Mouse (Mus musculus) forebrain, postnatal 0 days (tissue): Measurements from ENCODE around the gene Scarf2. TPM values are rescaled to one million over a fixed set of nuclear protein-coding genes. Genes with fewer than 3 reads are reported as not detected.

Source experiments
- ATAC-seq: fragments of 200-750 bp; cut with Nextera tagmentation; 2 replicates; pipeline ENCODE4 v1.8.0; 2017; ENCODE audit warnings: mild to moderate bottlenecking, moderate library complexity
- DNase-seq: peaks from one replicate; pipeline ENCODE4 v3.0.0-alpha.2; 2015
- H3K27ac ChIP-seq: fragments of 300-500 bp; sonication (generic); 2 replicates; pipeline ENCODE4 v1.5.1; 2014; ENCODE audit warnings: low read depth, mild to moderate bottlenecking, antibody characterized with exemption, low read length, moderate library complexity, mixed read lengths
- H3K27me3 ChIP-seq: fragments of 300-500 bp; sonication (generic); 2 replicates; pipeline ENCODE4 v1.6.1; 2014; ENCODE audit warnings: mild to moderate bottlenecking, low read length, mixed read lengths; ENCODE audit not compliant: insufficient read depth
- H3K36me3 ChIP-seq: fragments of 300-500 bp; sonication (generic); 2 replicates; pipeline ENCODE4 v1.6.1; 2014; ENCODE audit warnings: mild to moderate bottlenecking, moderate library complexity; ENCODE audit not compliant: insufficient read depth
- H3K4me1 ChIP-seq: fragments of 300-500 bp; sonication (generic); 2 replicates; pipeline ENCODE4 v1.6.1; 2014; ENCODE audit warnings: antibody characterized with exemption; ENCODE audit not compliant: insufficient read depth
- H3K4me2 ChIP-seq: fragments of 300-500 bp; sonication (generic); 2 replicates; pipeline ENCODE4 v1.6.1; 2014; ENCODE audit warnings: low read depth, mild to moderate bottlenecking, moderate library complexity
- H3K4me3 ChIP-seq: fragments of 300-500 bp; sonication (generic); 2 replicates; pipeline ENCODE4 v1.5.1; 2014; ENCODE audit warnings: low read depth, low read length, mixed read lengths
- H3K9ac ChIP-seq: fragments of 300-500 bp; sonication (generic); 2 replicates; pipeline ENCODE4 v1.6.1; 2014; ENCODE audit warnings: mild to moderate bottlenecking
- H3K9me3 ChIP-seq: fragments of 300-500 bp; sonication (generic); 2 replicates; pipeline ENCODE4 v1.6.1; 2016; ENCODE audit warnings: low read length
- CTCF ChIP-seq: sonication (generic); IDR thresholded peaks from 2 replicates; pipeline ENCODE4 v1.5.1; 2016; ENCODE audit warnings: antibody characterized with exemption, control low read depth, low read depth
- WGBS: fragments of 180-500 bp; shearing (Covaris S2); extraction: QIAGEN DNeasy Blood & Tissue Kit; methylation state at CpG from one replicate; pipeline ENCODE4 v1.1.7; 2014; 5-methylcytosine and 5-hydroxymethylcytosine counted together
- polyA plus RNA-seq: library from polyadenylated mRNA; unstranded; fragments of >200 nt; fragmentation: Nextera tagmentation; extraction: Ambion mirVana; gene quantifications from 2 replicates; pipeline ENCODE4 v1.2.1, GENCODE M21; 2015
- total RNA-seq: library from RNA; depleted of rRNA; stranded (reverse); fragments of >200 nt; gene quantifications from 2 replicates; pipeline ENCODE4 v1.2.3, GENCODE M21; 2014

Scarf2 gene
- total and polyA plus RNA-seq, 2 experiments from 2014 or later, result 2.1 to 10.6 TPM

DNA sequence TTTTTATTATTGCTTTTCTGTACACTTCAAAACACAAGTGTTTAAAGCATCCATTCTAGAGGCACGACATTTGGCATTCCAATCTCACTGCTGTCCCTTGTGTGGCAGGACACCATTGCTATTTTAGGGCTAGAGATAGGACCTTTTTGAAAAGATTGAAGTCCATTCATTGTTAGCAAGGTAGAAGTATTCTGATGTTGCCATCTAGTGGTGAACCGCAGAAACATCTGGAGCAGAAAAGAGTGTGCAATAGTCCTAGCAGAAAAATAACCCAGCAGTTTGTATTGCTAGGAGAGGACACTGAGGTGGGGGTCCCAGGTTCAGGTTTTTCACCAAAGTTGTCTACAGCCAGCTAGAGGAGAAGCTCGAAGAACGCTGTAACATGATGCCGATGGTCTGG is 15.0 kb downstream of the Scarf2 start:
- no peak overlapping the region for H3K9ac ChIP-seq
- no peak overlapping the region for H3K4me3 ChIP-seq
- DNase-seq (peak; percentile 64), ATAC-seq (no peak)
- H3K4me1 ChIP-seq, result peaks cover 26% of the 10 kb centered on the region
- no peaks in the 10 kb centered on the region for H3K27me3 ChIP-seq
- 7% methylated on average over 5 of the region's 5 CpGs for WGBS
- peak; percentile 83 for TF ChIP-seq CTCF
- H3K27ac ChIP-seq, result no peak overlapping the region
- no peaks in the 10 kb centered on the region for H3K36me3 ChIP-seq
- H3K4me2 ChIP-seq, result no peak overlapping the region
- H3K9me3 ChIP-seq, result no peaks in the 10 kb centered on the region

DNA sequence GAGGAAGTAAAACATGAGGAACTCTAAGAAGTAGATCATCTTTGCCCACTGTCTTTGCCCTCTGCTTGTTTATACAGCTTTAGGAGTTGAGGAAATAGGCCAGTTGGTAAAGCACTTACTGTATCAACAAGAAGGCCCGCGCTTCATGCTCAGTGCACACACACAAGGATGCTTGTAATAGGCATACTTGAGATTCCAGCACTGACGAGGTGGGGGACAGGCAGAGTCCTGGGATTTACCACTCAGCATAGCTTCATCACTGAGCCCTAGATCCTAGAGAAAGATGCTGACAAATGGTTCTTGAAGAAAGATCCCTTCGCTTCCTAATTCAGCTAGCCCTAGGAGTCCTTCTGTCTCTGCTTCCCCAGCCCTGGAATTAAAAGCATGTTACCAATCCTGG is 16.1 kb downstream of the Scarf2 start:
- DNase-seq (no peak), ATAC-seq (no peak)
- Histone ChIP-seq H3K36me3 (no peaks in the 10 kb centered on the region), H3K9me3 (no peaks in the 10 kb centered on the region), H3K27ac (no peak overlapping the region), H3K4me2 (no peak overlapping the region), H3K4me3 (no peak overlapping the region), H3K4me1 (peaks cover 21% of the 10 kb centered on the region), H3K9ac (no peak overlapping the region), H3K27me3 (no peaks in the 10 kb centered on the region)
- no peak for TF ChIP-seq CTCF
- WGBS, result 63% methylated on average over 4 of the region's 4 CpGs

DNA sequence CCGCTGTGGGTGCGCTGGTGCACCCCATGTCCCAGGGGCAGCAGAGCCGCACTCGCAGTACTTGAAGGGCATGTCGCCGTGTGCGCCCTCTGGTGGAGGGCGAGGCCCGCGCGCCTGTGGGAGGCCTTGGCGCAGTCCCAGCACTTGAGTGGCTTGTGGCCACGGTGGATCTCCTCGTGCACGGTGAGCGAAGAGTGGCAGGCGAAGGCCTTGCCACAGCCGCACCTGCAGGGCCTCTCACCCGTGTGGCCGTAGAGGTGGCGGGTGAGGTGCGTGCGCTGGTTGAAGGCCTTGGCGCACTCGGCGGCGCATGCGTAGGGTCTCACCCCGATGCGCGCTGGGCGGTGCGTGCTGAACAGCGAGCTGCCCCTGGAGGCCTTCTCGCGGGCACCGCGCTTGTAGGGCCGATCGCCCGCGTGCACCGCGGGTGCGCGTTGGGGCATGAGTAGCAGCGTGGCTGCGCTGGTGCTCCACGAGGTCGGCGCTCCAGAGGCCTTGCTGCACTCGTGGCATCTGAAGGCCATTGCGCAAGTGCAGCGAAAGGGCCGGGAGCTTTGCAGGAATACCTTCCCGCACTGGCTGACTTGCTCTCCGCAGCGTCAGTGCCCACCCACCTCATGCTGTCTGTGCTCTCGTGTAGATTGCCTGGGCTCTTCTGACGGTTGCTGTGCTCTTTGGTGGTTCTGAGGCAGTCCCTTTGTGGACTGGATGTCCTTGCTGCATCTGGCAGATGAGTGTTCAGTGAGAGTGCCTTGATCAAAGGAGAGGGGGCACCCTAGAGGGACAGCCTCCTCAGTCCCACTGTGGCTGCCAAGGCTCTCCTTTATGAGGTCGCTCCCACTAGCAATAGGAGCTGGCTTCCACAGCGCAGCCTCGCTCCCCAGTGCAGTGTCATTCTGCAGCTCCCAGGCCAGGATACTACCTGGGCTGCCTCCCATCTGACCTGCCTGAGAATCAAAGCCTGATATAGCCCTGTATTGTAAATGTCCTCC is 18.6 kb downstream of the Scarf2 start:
- peak; percentile 89 for ATAC-seq
- 3% methylated on average over 63 of the region's 63 CpGs for WGBS

GRCm38 (mm10) chr16:17816528-17816927 is 19.4 kb downstream of the Scarf2 start:
- TF ChIP-seq CTCF, result no peak
- Histone ChIP-seq H3K36me3 (no peaks in the 10 kb centered on the region), H3K4me3 (no peak overlapping the region), H3K27ac (no peak overlapping the region), H3K9me3 (no peaks in the 10 kb centered on the region), H3K27me3 (no peaks in the 10 kb centered on the region), H3K4me1 (peaks cover 11% of the 10 kb centered on the region), H3K4me2 (peak overlapping the region; percentile 74; the same call in 1 of the 2 replicates), H3K9ac (no peak overlapping the region)
- no peak for ATAC-seq
- DNase-seq, result no peak
- 78% methylated on average over 8 of the region's 8 CpGs for WGBS

More for the DNA sequence above, 18.6 kb downstream of the Scarf2 start:
- H3K9me3 ChIP-seq, result no peaks in the 10 kb centered on the region
- H3K4me1 ChIP-seq, result peaks cover 11% of the 10 kb centered on the region
- TF ChIP-seq CTCF, result peak; percentile 94
- peak overlapping the region; percentile 44 for H3K4me3 ChIP-seq
- peak overlapping the region; percentile 74 for H3K27ac ChIP-seq
- H3K4me2 ChIP-seq, result peak overlapping the region; percentile 74
- DNase-seq, result peak; percentile 89
- no peaks in the 10 kb centered on the region for H3K27me3 ChIP-seq
- no peaks in the 10 kb centered on the region for H3K36me3 ChIP-seq
- H3K9ac ChIP-seq, result peak overlapping the region; percentile 67

DNA sequence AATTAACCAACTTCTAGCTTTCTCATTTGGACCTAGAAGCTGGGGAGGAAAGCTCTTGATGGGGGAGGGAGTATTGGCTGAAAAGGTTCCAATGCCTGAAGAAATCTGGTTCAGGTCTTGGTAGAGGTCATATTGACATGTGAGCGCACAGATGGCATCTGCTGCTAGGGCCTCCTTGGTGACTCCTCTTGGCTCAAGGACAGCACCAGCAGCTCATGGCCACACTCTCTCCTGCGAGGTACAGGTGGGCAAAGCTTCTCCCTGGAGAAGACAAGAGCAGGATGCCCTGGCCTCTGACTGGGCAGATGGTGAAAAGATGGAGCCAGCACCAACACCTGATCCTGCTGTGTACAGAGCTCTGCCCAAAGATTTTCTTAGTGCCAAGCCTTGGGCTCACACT is 29.4 kb downstream of the Scarf2 start:
- DNase-seq (no peak), ATAC-seq (no peak)
- no peaks in the 10 kb centered on the region for H3K9me3 ChIP-seq
- no peak overlapping the region for H3K9ac ChIP-seq
- no peak overlapping the region for H3K27ac ChIP-seq
- no peak for TF ChIP-seq CTCF
- 72% methylated on average over 2 of the region's 2 CpGs for WGBS
- no peak overlapping the region for H3K4me2 ChIP-seq
- H3K4me3 ChIP-seq, result no peak overlapping the region
- no peaks in the 10 kb centered on the region for H3K36me3 ChIP-seq
- H3K4me1 ChIP-seq, result no peaks in the 10 kb centered on the region
- peaks cover 10% of the 10 kb centered on the region for H3K27me3 ChIP-seq

DNA sequence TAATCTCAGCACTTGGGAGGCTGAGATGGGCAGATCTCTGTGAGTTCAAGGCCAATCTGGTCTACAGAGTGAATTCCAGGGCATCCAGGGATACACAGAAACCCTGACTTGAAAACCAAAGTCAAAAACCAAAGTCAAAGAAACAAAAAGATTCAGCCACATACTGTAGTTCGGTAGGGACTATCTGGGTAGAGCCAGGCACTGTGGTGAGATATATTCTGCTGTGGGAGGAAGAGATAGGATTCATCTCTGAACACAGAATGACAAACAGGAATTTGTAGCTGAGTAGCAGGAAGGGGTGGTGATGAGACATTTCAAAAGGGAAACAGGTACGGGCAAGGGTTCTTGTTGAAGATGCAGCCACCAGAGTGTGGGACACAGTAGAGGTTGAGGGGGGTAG is 31.1 kb downstream of the Scarf2 start:
- Histone ChIP-seq H3K4me1 (no peaks in the 10 kb centered on the region), H3K27me3 (peaks cover 20% of the 10 kb centered on the region), H3K27ac (no peak overlapping the region), H3K4me2 (no peak overlapping the region), H3K36me3 (no peaks in the 10 kb centered on the region), H3K4me3 (no peak overlapping the region), H3K9me3 (no peaks in the 10 kb centered on the region), H3K9ac (no peak overlapping the region)
- no peak for TF ChIP-seq CTCF
- DNase-seq (no peak), ATAC-seq (no peak)
- WGBS, result 88% methylated on average over 2 of the region's 2 CpGs

GRCm38 (mm10) chr16:17828867-17829266 is 31.8 kb downstream of the Scarf2 start:
- no peaks in the 10 kb centered on the region for H3K4me1 ChIP-seq
- no peak overlapping the region for H3K4me2 ChIP-seq
- DNase-seq (no peak), ATAC-seq (no peak)
- no peaks in the 10 kb centered on the region for H3K9me3 ChIP-seq
- no peak overlapping the region for H3K9ac ChIP-seq
- peaks cover 20% of the 10 kb centered on the region for H3K27me3 ChIP-seq
- H3K36me3 ChIP-seq, result no peaks in the 10 kb centered on the region
- no peak overlapping the region for H3K4me3 ChIP-seq
- H3K27ac ChIP-seq, result no peak overlapping the region
- TF ChIP-seq CTCF, result no peak
- 66% methylated on average over 3 of the region's 3 CpGs for WGBS
